Comparison of ENCODE assay signal across 14 mouse cellular contexts in the genomic region with DNA sequence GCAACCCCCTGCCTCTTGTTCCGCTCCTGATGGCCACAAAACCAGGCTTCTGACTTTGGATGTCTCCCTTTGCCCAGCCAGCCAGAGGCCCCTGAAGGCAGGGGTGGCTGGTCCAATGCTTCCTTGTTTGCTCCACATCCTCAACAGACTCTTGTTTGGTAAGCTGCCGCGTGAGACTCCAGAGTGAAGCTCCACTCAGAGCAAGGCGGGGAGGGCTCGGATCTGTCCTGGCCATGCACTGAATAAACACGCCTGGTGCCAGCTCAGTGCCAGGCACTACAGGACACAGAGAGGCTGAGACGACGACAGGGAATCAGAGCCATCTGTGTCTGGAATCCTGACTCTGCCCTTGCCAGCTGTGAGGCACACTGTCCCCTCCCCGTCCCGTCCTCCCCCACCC.
A peak's percentile ranks its signal among the peaks of the same experiment; 100 is the strongest.
DNase-seq lines count a peak whose midpoint lies in the region; ATAC-seq lines count a peak whose summit lies in the region.
"Had no signal": no experiment of that assay in that cellular context is flagged by ENCODE, and none has a peak within 500 bp of the region (broad histone marks: within the 10 kb centered on the region; RNA-seq: fewer than 3 reads in every experiment).

No protein-coding gene starts in this region.

- ATAC-seq in frontal cortex, adult (ENCODE audit: low TSS enrichment): peak; percentile 64; the same call in 1 of the 2 replicates
- ATAC-seq in erythroid progenitor cell, adult 5-6 weeks (replicated peaks; ENCODE audit: low FRiP score, poor library complexity, severe bottlenecking): no peak
- ATAC-seq: hindbrain, postnatal 0 days had no signal

- no peak for DNase-seq in frontal cortex, postnatal 10 days (ENCODE audit: low spot score in 2 of 2)
- peak; percentile 71 for DNase-seq in right cerebral cortex, adult 18-20 months
- DNase-seq in right cerebral cortex, adult 2 months (ENCODE audit: low spot score in 2 of 2): no peak
- peak; percentile 30 to 72 for DNase-seq in layer of hippocampus, adult 18-20 months (ENCODE audit: low spot score in 2 of 2)
- DNase-seq in left cerebral cortex, postnatal 4 days: peak; percentile 53
- DNase-seq in heart, adult 9 months (ENCODE audit: low spot score in 2 of 2): no peak
- DNase-seq: gastrocnemius, adult 2 months; heart, adult 18-20 months; heart, postnatal 10 days; kidney, adult 9 months; lung, postnatal 14 days had no signal

- intact Hi-C loops in left cerebral cortex, postnatal 4 days (cut with DNase I): no loop called here

Comparison
In these comparisons a context has a peak if more than half of its experiments do, and no peak if none do; other contexts are left out.
1. DNase-seq: peak in right cerebral cortex, adult 18-20 months (single experiment), layer of hippocampus, adult 18-20 months (2 of 2) and left cerebral cortex, postnatal 4 days (single experiment); none in frontal cortex, postnatal 10 days (0 of 2), right cerebral cortex, adult 2 months (0 of 2) and heart, adult 9 months (0 of 2).